Mouse (Mus musculus): ENCODE data around the gene Polq.

GRCm38 (mm10) chr16:36963415-36963814 is 48.2 kb upstream of the Polq start:
- TF ChIP-seq EP300 (IDR thresholded peaks at IDR 0.05), result no peak
- no peak for TF ChIP-seq CTCF (IDR thresholded peaks at IDR 0.05)

Data from lung, postnatal 0 days (tissue).